Mouse (Mus musculus) bone marrow macrophage, adult 2 months (primary cell): ENCODE measurements around the gene Plekhd1.

Source experiments
- CTCF ChIP-seq: IDR thresholded peaks from 2 replicates; pipeline ENCODE4 v1.5.1; 2012; ENCODE audit warnings: low read depth, mild to moderate bottlenecking, low read length, moderate library complexity
- POLR2A ChIP-seq: IDR thresholded peaks from 2 replicates; pipeline ENCODE4 v1.6.1; 2012; ENCODE audit warnings: mild to moderate bottlenecking, low read depth, low read length, borderline replicate concordance

DNA sequence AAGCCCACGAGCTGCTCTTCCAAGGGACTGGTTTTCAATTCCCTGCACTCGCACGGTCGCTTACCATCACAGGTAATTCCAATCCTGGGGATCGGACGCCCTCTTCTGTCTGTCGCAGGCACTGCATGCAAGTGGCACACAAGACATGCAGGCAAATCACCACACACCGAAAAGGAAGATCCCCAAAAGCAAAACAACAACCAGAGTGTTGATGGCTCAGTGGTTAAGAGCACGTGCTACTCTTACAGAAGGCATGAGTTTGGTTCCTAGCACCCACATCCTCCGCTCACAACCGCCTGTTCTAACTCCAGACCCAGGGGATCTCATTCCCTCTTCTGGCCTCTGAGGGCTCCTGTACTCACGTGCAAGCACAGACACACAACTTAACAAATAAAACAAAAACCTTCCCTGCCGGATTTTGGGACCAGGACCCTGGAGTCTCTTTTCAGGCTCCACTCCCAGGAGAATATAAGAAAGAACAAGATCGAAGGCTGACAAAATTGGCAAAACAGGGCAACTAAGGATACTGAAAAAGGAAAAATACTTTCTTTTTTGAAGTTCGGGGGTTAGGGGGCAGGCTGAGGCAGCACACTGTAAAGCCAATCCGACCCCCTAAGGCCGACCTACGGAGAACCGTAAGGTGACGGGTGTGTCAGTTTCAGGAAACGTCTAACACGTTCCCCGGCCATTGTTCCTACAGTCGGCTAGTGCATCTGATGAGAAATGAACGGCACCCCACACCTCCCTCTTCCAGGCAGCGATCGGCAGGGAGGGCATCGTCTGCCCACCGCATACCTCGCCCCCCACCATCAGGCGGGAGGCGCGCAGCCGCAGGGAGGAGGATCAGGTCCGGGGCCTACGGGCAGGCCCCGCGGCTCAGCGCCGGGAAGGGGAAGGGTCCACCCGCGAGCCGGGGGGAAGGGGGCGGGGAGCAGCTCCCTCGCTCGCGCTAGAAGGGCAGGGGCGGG lies 49.4 kb upstream of the Plekhd1 start:
- no peak for TF ChIP-seq POLR2A
- TF ChIP-seq CTCF, result peak; percentile 78
